Mouse (Mus musculus): ENCODE measurements around the gene Stx2.

DNA sequence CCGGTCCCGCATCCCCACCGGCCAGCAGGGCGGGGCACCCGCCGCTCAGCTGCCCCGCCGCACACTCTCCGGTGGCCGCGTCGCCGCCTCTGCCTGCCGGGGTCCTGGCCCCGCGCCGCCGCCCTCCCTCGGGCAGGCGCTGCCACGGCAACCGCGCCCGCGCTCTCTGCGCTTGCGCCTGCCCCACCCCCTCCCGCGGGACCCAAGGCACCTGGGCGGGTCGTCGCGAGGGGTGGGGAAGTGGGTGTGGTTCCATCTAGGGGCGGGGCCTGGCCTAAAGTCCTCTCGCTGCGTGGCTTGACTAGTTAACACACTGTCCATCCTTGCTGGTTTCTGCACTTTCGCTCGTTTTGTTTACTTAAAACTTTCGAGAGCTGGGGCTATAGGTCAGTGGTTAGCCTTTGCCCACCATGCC is at the start of gene Stx2:
- no peak for TF ChIP-seq CTCF (IDR thresholded peaks at IDR 0.05; ENCODE audit: low read depth)
- no peak for TF ChIP-seq EP300 (IDR thresholded peaks at IDR 0.05; ENCODE audit: low read depth)
